Mouse (Mus musculus): ENCODE measurements around the gene Dhcr7. TPM values are rescaled to one million over a fixed set of nuclear protein-coding genes. Genes with fewer than 3 reads are reported as not detected.

Gene Dhcr7
- 3.3 TPM for polyA plus RNA-seq (2014; fragmentation: Illumina TruSeq; extraction: RNeasy Lipid Tissue Mini Kit (QIAGEN cat#74804); ENCODE audit: low read depth, low replicate concordance)

GRCm38 (mm10) chr7:143822375-143823265 is at the start of gene Dhcr7, which contains the start of gene Nadsyn1:
TSS of gene Dhcr7 (plus strand) at chr7:143823145.
TSS of gene Nadsyn1 (minus strand) at chr7:143822849.

GRCm38 (mm10) chr7:143783996-143784829 is 38.7 kb upstream of the Dhcr7 start, which contains the start of gene Mrgpre:
TSS of gene Mrgpre (minus strand) at chr7:143784500.

DNA sequence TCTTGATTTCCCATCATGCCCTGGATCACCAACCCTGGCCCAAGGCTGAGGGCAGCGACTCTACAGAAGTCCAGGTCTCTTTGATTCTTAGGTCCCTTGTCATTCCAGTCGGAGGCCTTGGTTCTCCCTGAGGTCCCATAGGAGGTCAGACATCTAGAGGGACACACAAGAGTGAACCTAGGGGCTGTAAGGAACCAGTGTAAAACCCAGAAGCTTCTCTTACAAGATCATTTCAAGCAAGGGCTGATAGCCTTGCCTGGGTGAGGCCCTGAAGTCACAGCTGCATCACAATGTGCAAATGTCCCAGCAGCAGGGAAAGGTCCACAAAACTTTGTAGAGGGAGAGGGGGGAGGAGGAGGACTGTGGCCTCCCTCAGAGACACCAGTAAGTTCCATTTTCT is 43.6 kb downstream of the Dhcr7 start, which contains the start of gene Gm498:
TSS of gene Gm498 (plus strand) at position 301 of the 400 bp plus-strand sequence.

Other genes starting within 250 kb of the Dhcr7 start
- gene Cars, start 223.1 kb upstream of the Dhcr7 start, polyA plus RNA-seq (2014; fragmentation: Illumina TruSeq; extraction: RNeasy Lipid Tissue Mini Kit (QIAGEN cat#74804); ENCODE audit: low read depth, low replicate concordance) = 20.1 TPM
- 0.06 TPM for gene Tnfrsf26, start 194.4 kb upstream of the Dhcr7 start, polyA plus RNA-seq (2014; fragmentation: Illumina TruSeq; extraction: RNeasy Lipid Tissue Mini Kit (QIAGEN cat#74804); ENCODE audit: low read depth, low replicate concordance)
- 1.5 TPM for gene Tnfrsf22, start 173.5 kb upstream of the Dhcr7 start, polyA plus RNA-seq (2014; fragmentation: Illumina TruSeq; extraction: RNeasy Lipid Tissue Mini Kit (QIAGEN cat#74804); ENCODE audit: low read depth, low replicate concordance)
- gene Tnfrsf23, start 137.3 kb upstream of the Dhcr7 start, polyA plus RNA-seq (2014; fragmentation: Illumina TruSeq; extraction: RNeasy Lipid Tissue Mini Kit (QIAGEN cat#74804); ENCODE audit: low read depth, low replicate concordance) = 0.71 TPM
- gene Osbpl5, start 66.2 kb upstream of the Dhcr7 start, polyA plus RNA-seq (2014; fragmentation: Illumina TruSeq; extraction: RNeasy Lipid Tissue Mini Kit (QIAGEN cat#74804); ENCODE audit: low read depth, low replicate concordance) = 0.74 TPM
- not detected for gene Mrgprg, start 56.2 kb upstream of the Dhcr7 start, polyA plus RNA-seq (2014; fragmentation: Illumina TruSeq; extraction: RNeasy Lipid Tissue Mini Kit (QIAGEN cat#74804); ENCODE audit: low read depth, low replicate concordance)
- not detected for gene Mrgpre, start 38.6 kb upstream of the Dhcr7 start, polyA plus RNA-seq (2014; fragmentation: Illumina TruSeq; extraction: RNeasy Lipid Tissue Mini Kit (QIAGEN cat#74804); ENCODE audit: low read depth, low replicate concordance)
- gene Nadsyn1, start 296 bp upstream of the Dhcr7 start, polyA plus RNA-seq (2014; fragmentation: Illumina TruSeq; extraction: RNeasy Lipid Tissue Mini Kit (QIAGEN cat#74804); ENCODE audit: low read depth, low replicate concordance) = 8.1 TPM
- 142 TPM for gene Gm498, start 43.7 kb downstream of the Dhcr7 start, polyA plus RNA-seq (2014; fragmentation: Illumina TruSeq; extraction: RNeasy Lipid Tissue Mini Kit (QIAGEN cat#74804); ENCODE audit: low read depth, low replicate concordance)
- 1.5 TPM for gene Shank2, start 178.8 kb downstream of the Dhcr7 start, polyA plus RNA-seq (2014; fragmentation: Illumina TruSeq; extraction: RNeasy Lipid Tissue Mini Kit (QIAGEN cat#74804); ENCODE audit: low read depth, low replicate concordance)

Measured in testis, adult 10 weeks (tissue).